Mouse (Mus musculus) thymus, adult 2 months (tissue): Measurements from ENCODE around the gene Pmpca.

Source experiments
- CTCF ChIP-seq: fragments of 200-500 bp; IDR thresholded peaks from 2 replicates; pipeline ENCODE4 v1.5.1; 2012; ENCODE audit warnings: mild to moderate bottlenecking, control low read depth, low read length, moderate library complexity, borderline replicate concordance; ENCODE audit not compliant: control insufficient read depth, poor library complexity, insufficient read depth; ENCODE audit errors: extremely low read depth
- POLR2A ChIP-seq: fragments of 200-500 bp; IDR thresholded peaks from 2 replicates; pipeline ENCODE4 v1.6.1; 2012; ENCODE audit warnings: mild to moderate bottlenecking, low read length, control low read depth, moderate library complexity; ENCODE audit not compliant: control insufficient read depth, poor library complexity, insufficient read depth; ENCODE audit errors: extremely low read depth

DNA sequence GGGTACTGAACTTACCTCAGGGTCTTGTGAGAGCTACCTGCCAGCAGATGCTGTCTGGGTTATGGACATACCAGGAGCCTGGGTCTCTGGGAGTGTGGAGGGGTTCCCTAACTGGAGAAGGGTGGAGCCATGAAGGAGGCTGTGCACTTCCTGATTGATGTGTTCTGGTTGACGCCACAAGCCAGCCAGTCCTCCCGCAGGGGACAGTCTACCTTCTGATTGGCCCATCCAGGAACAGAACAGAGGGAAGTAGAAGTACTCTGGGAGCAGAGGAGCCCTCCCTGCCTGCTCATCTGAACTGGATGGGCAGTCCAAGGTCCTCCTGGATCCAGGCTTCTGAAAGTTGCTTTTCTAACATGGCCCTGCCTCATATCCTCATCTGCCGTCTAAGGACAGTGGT, 28.4 kb upstream of the Pmpca start, which contains the start of gene Card9:
- TF ChIP-seq POLR2A = no peak
- TF ChIP-seq CTCF = no peak
